Mouse (Mus musculus) embryonic facial prominence, embryonic 13.5 days (tissue): ENCODE measurements around the gene Siae. TPM values are rescaled to one million over a fixed set of nuclear protein-coding genes. Genes with fewer than 3 reads are reported as not detected.

Source experiments
- ATAC-seq: fragments of 200-750 bp; cut with Nextera tagmentation; 2 replicates; pipeline ENCODE4 v1.8.0; 2017; ENCODE audit warnings: low read depth; ENCODE audit not compliant: insufficient number of reproducible peaks, insufficient read depth, low FRiP score, low TSS enrichment
- H3K27ac ChIP-seq: fragments of 300-500 bp; sonication (generic); 2 replicates; pipeline ENCODE4 v1.5.1; 2015; ENCODE audit warnings: moderate library complexity, mild to moderate bottlenecking, inconsistent platforms
- H3K27me3 ChIP-seq: fragments of 300-500 bp; sonication (generic); 2 replicates; pipeline ENCODE4 v1.6.1; 2015; ENCODE audit warnings: mild to moderate bottlenecking, inconsistent platforms
- H3K36me3 ChIP-seq: fragments of 300-500 bp; sonication (generic); 2 replicates; pipeline ENCODE4 v1.6.1; 2015; ENCODE audit warnings: mild to moderate bottlenecking, inconsistent platforms
- H3K4me1 ChIP-seq: fragments of 300-500 bp; sonication (generic); 2 replicates; pipeline ENCODE4 v1.6.1; 2015; ENCODE audit warnings: inconsistent platforms
- H3K4me2 ChIP-seq: fragments of 300-500 bp; sonication (generic); 2 replicates; pipeline ENCODE4 v1.6.1; 2015; ENCODE audit warnings: moderate library complexity, mild to moderate bottlenecking, inconsistent platforms
- H3K4me3 ChIP-seq: fragments of 300-500 bp; sonication (generic); 2 replicates; pipeline ENCODE4 v1.5.1; 2015; ENCODE audit warnings: mild to moderate bottlenecking, inconsistent platforms
- H3K9ac ChIP-seq: fragments of 300-500 bp; sonication (generic); 2 replicates; pipeline ENCODE4 v1.6.1; 2015; ENCODE audit warnings: mild to moderate bottlenecking, inconsistent platforms
- H3K9me3 ChIP-seq: fragments of 300-500 bp; sonication (generic); 2 replicates; pipeline ENCODE4 v1.6.1; 2016; ENCODE audit warnings: inconsistent platforms
- WGBS: fragments of 180-500 bp; shearing (Covaris S2); methylation state at CpG from one replicate; pipeline ENCODE4 v1.1.7; 2015; ENCODE audit warnings: mixed read lengths; 5-methylcytosine and 5-hydroxymethylcytosine counted together
- polyA plus RNA-seq: library from polyadenylated mRNA; unstranded; fragments of >200 nt; fragmentation: Nextera tagmentation; extraction: Ambion mirVana; gene quantifications from 2 replicates; pipeline ENCODE4 v1.2.1, GENCODE M21; 2015

The Siae gene
- polyA plus RNA-seq, 1 experiment from 2014 or later: 9.5 TPM

GRCm38 (mm10) chr9:37563805-37564204 is 8.3 kb downstream of the Siae start:
- no peak overlapping the region for H3K4me2 ChIP-seq
- no peaks in the 10 kb centered on the region for H3K36me3 ChIP-seq
- no peak overlapping the region for H3K27ac ChIP-seq
- H3K4me1 ChIP-seq: peaks cover 13% of the 10 kb centered on the region
- no peak overlapping the region for H3K4me3 ChIP-seq
- H3K9me3 ChIP-seq: no peaks in the 10 kb centered on the region
- WGBS: 55% methylated on average over 1 of the region's 1 CpGs
- no peak overlapping the region for H3K9ac ChIP-seq
- H3K27me3 ChIP-seq: 0 out of 2 replicates have a peak, but pooled peaks cover 2% of the 10 kb centered on the region
- ATAC-seq: no peak

GRCm38 (mm10) chr9:37567019-37567418 is 11.5 kb downstream of the Siae start:
- no peak overlapping the region for H3K9ac ChIP-seq
- H3K36me3 ChIP-seq: no peaks in the 10 kb centered on the region
- H3K27ac ChIP-seq: no peak overlapping the region
- no peak overlapping the region for H3K4me3 ChIP-seq
- no peak for ATAC-seq
- H3K4me2 ChIP-seq: no peak overlapping the region
- WGBS: 90% methylated on average over 2 of the region's 2 CpGs
- H3K27me3 ChIP-seq: 0 out of 2 replicates have a peak, but pooled peaks cover 2% of the 10 kb centered on the region
- no peaks in the 10 kb centered on the region for H3K9me3 ChIP-seq
- H3K4me1 ChIP-seq: peaks cover 13% of the 10 kb centered on the region

- ATAC-seq: no peak
- no peaks in the 10 kb centered on the region for H3K9me3 ChIP-seq
- H3K27me3 ChIP-seq: 0 out of 2 replicates have a peak, but pooled peaks cover 2% of the 10 kb centered on the region
- H3K4me1 ChIP-seq: peaks cover 13% of the 10 kb centered on the region
- 49% methylated on average over 5 of the region's 5 CpGs for WGBS
- H3K4me3 ChIP-seq: no peak overlapping the region
- H3K4me2 ChIP-seq: 0 out of 2 replicates have a peak overlapping the region, but pooled peaks have one; percentile 16
- H3K27ac ChIP-seq: no peak overlapping the region
- no peak overlapping the region for H3K9ac ChIP-seq
- no peaks in the 10 kb centered on the region for H3K36me3 ChIP-seq
Measured at GRCm38 (mm10) chr9:37567454-37567853, 12.0 kb downstream of the Siae start.

GRCm38 (mm10) chr9:37567892-37568604 is 12.6 kb downstream of the Siae start:
- Histone ChIP-seq H3K36me3 (no peaks in the 10 kb centered on the region), H3K4me3 (no peak overlapping the region), H3K9ac (no peak overlapping the region), H3K4me2 (0 out of 2 replicates have a peak overlapping the region, but pooled peaks have one; percentile 16), H3K27ac (no peak overlapping the region), H3K27me3 (0 out of 2 replicates have a peak, but pooled peaks cover 2% of the 10 kb centered on the region), H3K4me1 (peaks cover 13% of the 10 kb centered on the region), H3K9me3 (no peaks in the 10 kb centered on the region)
- WGBS: 32% methylated on average over 15 of the region's 15 CpGs
- ATAC-seq: no peak

- WGBS: 40% methylated on average over 4 of the region's 4 CpGs
- ATAC-seq: no peak
Measured at GRCm38 (mm10) chr9:37568605-37569214, 13.2 kb downstream of the Siae start.

GRCm38 (mm10) chr9:37569231-37569835 is 13.8 kb downstream of the Siae start:
- 0 out of 2 replicates have a peak, but pooled peaks cover 2% of the 10 kb centered on the region for H3K27me3 ChIP-seq
- 73% methylated on average over 2 of the region's 2 CpGs for WGBS
- no peaks in the 10 kb centered on the region for H3K36me3 ChIP-seq
- no peak overlapping the region for H3K9ac ChIP-seq
- no peak for ATAC-seq
- no peak overlapping the region for H3K4me2 ChIP-seq
- H3K4me3 ChIP-seq: no peak overlapping the region
- H3K27ac ChIP-seq: no peak overlapping the region
- H3K9me3 ChIP-seq: no peaks in the 10 kb centered on the region
- H3K4me1 ChIP-seq: peaks cover 13% of the 10 kb centered on the region

More at GRCm38 (mm10) chr9:37568605-37569214, 13.2 kb downstream of the Siae start:
- H3K9me3 ChIP-seq: no peaks in the 10 kb centered on the region
- H3K4me1 ChIP-seq: peaks cover 13% of the 10 kb centered on the region
- H3K36me3 ChIP-seq: no peaks in the 10 kb centered on the region
- 0 out of 2 replicates have a peak, but pooled peaks cover 2% of the 10 kb centered on the region for H3K27me3 ChIP-seq
- H3K9ac ChIP-seq: no peak overlapping the region
- no peak overlapping the region for H3K4me3 ChIP-seq
- H3K27ac ChIP-seq: no peak overlapping the region
- H3K4me2 ChIP-seq: no peak overlapping the region

GRCm38 (mm10) chr9:37572204-37572876 is 16.8 kb downstream of the Siae start:
- H3K9me3 ChIP-seq: no peaks in the 10 kb centered on the region
- no peaks in the 10 kb centered on the region for H3K36me3 ChIP-seq
- WGBS: 66% methylated on average over 3 of the region's 3 CpGs
- no peak overlapping the region for H3K27ac ChIP-seq
- no peak overlapping the region for H3K9ac ChIP-seq
- 0 out of 2 replicates have a peak, but pooled peaks cover 2% of the 10 kb centered on the region for H3K27me3 ChIP-seq
- no peak overlapping the region for H3K4me2 ChIP-seq
- no peak for ATAC-seq
- H3K4me1 ChIP-seq: peaks cover 22% of the 10 kb centered on the region
- H3K4me3 ChIP-seq: no peak overlapping the region

GRCm38 (mm10) chr9:37576436-37576930 is 21.0 kb downstream of the Siae start:
- Histone ChIP-seq H3K4me3 (0 out of 2 replicates have a peak overlapping the region, but pooled peaks have one; percentile 7), H3K36me3 (no peaks in the 10 kb centered on the region), H3K27ac (0 out of 2 replicates have a peak overlapping the region, but pooled peaks have one; percentile 7), H3K9me3 (no peaks in the 10 kb centered on the region), H3K9ac (peak overlapping the region; percentile 27; the same call in 1 of the 2 replicates), H3K27me3 (no peaks in the 10 kb centered on the region), H3K4me2 (peak overlapping the region; percentile 51), H3K4me1 (peaks cover 12% of the 10 kb centered on the region)
- 22% methylated on average over 14 of the region's 14 CpGs for WGBS
- ATAC-seq: peak; percentile 78; the same call in 1 of the 2 replicates

GRCm38 (mm10) chr9:37583594-37583993 is 28.1 kb downstream of the Siae start:
- H3K4me2 ChIP-seq: no peak overlapping the region
- H3K4me1 ChIP-seq: no peaks in the 10 kb centered on the region
- ATAC-seq: no peak
- no peak overlapping the region for H3K4me3 ChIP-seq
- H3K9me3 ChIP-seq: no peaks in the 10 kb centered on the region
- H3K27me3 ChIP-seq: no peaks in the 10 kb centered on the region
- H3K36me3 ChIP-seq: no peaks in the 10 kb centered on the region
- H3K27ac ChIP-seq: no peak overlapping the region
- H3K9ac ChIP-seq: no peak overlapping the region
- 90% methylated on average over 5 of the region's 5 CpGs for WGBS

- 78% methylated on average over 4 of the region's 4 CpGs for WGBS
Measured at GRCm38 (mm10) chr9:37586718-37587117, 31.2 kb downstream of the Siae start.

GRCm38 (mm10) chr9:37590381-37590780 is 34.9 kb downstream of the Siae start:
- Histone ChIP-seq H3K4me3 (no peak overlapping the region), H3K27ac (no peak overlapping the region), H3K27me3 (no peaks in the 10 kb centered on the region), H3K4me2 (no peak overlapping the region), H3K4me1 (no peaks in the 10 kb centered on the region), H3K9ac (no peak overlapping the region), H3K9me3 (no peaks in the 10 kb centered on the region), H3K36me3 (no peaks in the 10 kb centered on the region)
- no peak for ATAC-seq
- 83% methylated on average over 4 of the region's 4 CpGs for WGBS

More at GRCm38 (mm10) chr9:37586718-37587117, 31.2 kb downstream of the Siae start:
- no peaks in the 10 kb centered on the region for H3K9me3 ChIP-seq
- H3K36me3 ChIP-seq: no peaks in the 10 kb centered on the region
- H3K27me3 ChIP-seq: no peaks in the 10 kb centered on the region
- H3K4me3 ChIP-seq: no peak overlapping the region
- no peak overlapping the region for H3K9ac ChIP-seq
- no peak for ATAC-seq
- no peak overlapping the region for H3K4me2 ChIP-seq
- no peaks in the 10 kb centered on the region for H3K4me1 ChIP-seq
- H3K27ac ChIP-seq: no peak overlapping the region
